Mouse (Mus musculus) liver, embryonic 14.5 days (tissue): ENCODE data around the gene Nr1h2.

Experiments
- CTCF ChIP-seq: IDR thresholded peaks from 2 replicates; pipeline ENCODE4 v1.5.1; 2016; ENCODE audit warnings: antibody characterized with exemption, low read depth, control low read depth
- EP300 ChIP-seq: IDR thresholded peaks from 2 replicates; pipeline ENCODE4 v1.6.1; 2016; ENCODE audit warnings: antibody characterized with exemption, low read depth

GRCm38 (mm10) chr7:44598336-44598735 is 44.6 kb upstream of the Nr1h2 start:
- TF ChIP-seq CTCF (no peak), EP300 (no peak)
